Mouse (Mus musculus) liver, postnatal 0 days (tissue): ENCODE results near the gene Atp1a4.

Experiments
- CTCF ChIP-seq: sonication (generic); IDR thresholded peaks from 2 replicates; pipeline ENCODE4 v1.5.1; 2016; ENCODE audit warnings: antibody characterized with exemption, low read depth
- EP300 ChIP-seq: IDR thresholded peaks from 2 replicates; pipeline ENCODE4 v1.6.1; 2016; ENCODE audit warnings: antibody characterized with exemption, low read depth, mild to moderate bottlenecking

GRCm38 (mm10) chr1:172295751-172296197, 37.6 kb upstream of the Atp1a4 start:
- TF ChIP-seq EP300 (no peak), CTCF (no peak)
